Mouse (Mus musculus) E14TG2a.4 (cell line): Measurements from ENCODE around the gene Ccdc93.

Source experiments
- CTCF ChIP-seq: conservative IDR thresholded peaks from 2 replicates; pipeline ENCODE4 v1.5.1; 2014; ENCODE audit warnings: low read length
- NANOG ChIP-seq: IDR thresholded peaks from 2 replicates; pipeline ENCODE4 v1.6.1; 2014; ENCODE audit warnings: borderline replicate concordance, low read length, mixed read lengths

DNA sequence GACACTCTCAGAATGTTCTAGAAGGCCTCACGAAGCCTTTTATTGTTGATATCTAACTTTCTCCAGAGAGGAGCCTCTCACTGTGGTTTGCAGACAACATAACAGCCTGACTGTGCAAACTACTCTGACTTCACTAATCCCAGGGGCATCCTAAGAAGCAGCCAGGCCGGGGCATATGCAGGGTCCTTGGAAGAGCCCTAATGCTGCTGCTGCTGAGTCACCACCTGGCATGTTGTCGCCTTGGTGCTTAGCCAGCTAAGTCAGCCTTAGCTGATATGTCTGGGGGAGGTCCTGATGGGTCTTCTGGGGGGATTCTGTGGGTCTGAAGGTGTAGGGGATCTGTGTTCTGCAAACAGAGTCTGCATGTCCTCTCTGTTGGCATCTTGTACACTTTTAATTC is 35.4 kb downstream of the Ccdc93 start:
- TF ChIP-seq CTCF (no peak), NANOG (no peak)
